Mouse (Mus musculus): ENCODE results near the gene Zc3h12a.

DNA sequence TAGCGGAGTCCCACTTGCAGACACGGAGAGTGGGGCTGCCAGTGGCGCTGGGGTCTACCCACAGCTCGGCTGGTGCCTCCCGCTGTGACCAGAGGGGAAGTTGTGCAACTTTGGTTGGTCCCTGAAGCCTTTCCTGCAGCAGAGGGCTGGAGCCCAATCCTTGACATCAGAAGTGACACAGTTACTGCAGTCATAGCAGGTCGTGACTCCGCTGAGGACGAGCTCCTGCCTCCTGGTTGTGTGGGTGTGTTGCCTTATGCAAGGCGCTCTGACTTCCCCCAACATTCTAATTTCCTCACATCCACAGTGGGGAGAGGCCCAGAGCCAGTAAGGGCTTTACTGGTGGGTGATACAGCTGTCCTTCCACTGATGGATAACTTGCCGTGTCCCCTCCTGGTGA is 17.6 kb upstream of the Zc3h12a start:
- TF ChIP-seq CTCF (IDR thresholded peaks at IDR 0.05; ENCODE audit: borderline replicate concordance, control insufficient read depth, extremely low read depth, insufficient read depth, low read length, poor library complexity) (no peak), POLR2A (IDR thresholded peaks at IDR 0.05; ENCODE audit: control insufficient read depth, extremely low read depth, insufficient read depth, low read length, poor library complexity) (no peak)
